Mouse (Mus musculus) cortical plate, adult 2 months (tissue): ENCODE measurements around the gene Gstm6.
"Not testable (repeated sequence)": the region's sequence is repeated elsewhere in the genome, so short reads cannot be mapped to it uniquely, and the experiment has no call there.

ENCODE experiments used
- CTCF ChIP-seq: fragments of 200-500 bp; IDR thresholded peaks from 2 replicates; pipeline ENCODE4 v1.5.1; 2011; ENCODE audit warnings: mild to moderate bottlenecking, control low read depth, low read length; ENCODE audit not compliant: insufficient read depth; ENCODE audit errors: extremely low read depth
- POLR2A ChIP-seq: fragments of 200-500 bp; IDR thresholded peaks from 2 replicates; pipeline ENCODE4 v1.6.1; 2011; ENCODE audit warnings: mild to moderate bottlenecking, low read length, control low read depth; ENCODE audit not compliant: insufficient read depth; ENCODE audit errors: extremely low read depth

- not testable (repeated sequence) for TF ChIP-seq CTCF, POLR2A
Measured at GRCm38 (mm10) chr3:107971101-107971500, 27.6 kb upstream of the Gstm6 start.
